Comparison of ENCODE assay signal across 8 mouse cellular contexts in genomic region chr7:79147931-79148653, GRCm38 (mm10). TPM values are rescaled to one million over a fixed set of nuclear protein-coding genes. Genes with fewer than 3 reads are reported as not detected.
DNase-seq lines count a peak whose midpoint lies in the region; ATAC-seq lines count a peak whose summit lies in the region.

No protein-coding gene starts in this region.

- peak; percentile 23; the same call in 1 of the 2 replicates for ATAC-seq in kidney, embryonic 15.5 days (replicated peaks; ENCODE audit: low FRiP score)
- ATAC-seq in embryonic facial prominence, embryonic 13.5 days (ENCODE audit: insufficient number of reproducible peaks, insufficient read depth, low FRiP score, low TSS enrichment, low read depth), result peak; percentile 2; the same call in 1 of the 2 replicates
- peak; percentile 6 for ATAC-seq in intestine, embryonic 15.5 days
- no peak for ATAC-seq in activated CD4-positive, CD25-positive, alpha-beta regulatory T cell, adult 4 months

- peaks cover 24% of the 10 kb centered on the region for H3K36me3 ChIP-seq in kidney, embryonic 15.5 days
- peaks cover 17% of the 10 kb centered on the region for H3K36me3 ChIP-seq in embryonic facial prominence, embryonic 13.5 days
- H3K36me3 ChIP-seq in intestine, embryonic 15.5 days, result no peaks in the 10 kb centered on the region

- H3K9me3 ChIP-seq in kidney, embryonic 15.5 days (replicated peaks), result no peaks in the 10 kb centered on the region
- H3K9me3 ChIP-seq in embryonic facial prominence, embryonic 13.5 days, result no peaks in the 10 kb centered on the region
- H3K9me3 ChIP-seq in intestine, embryonic 15.5 days, result no peaks in the 10 kb centered on the region

- H3K27me3 ChIP-seq in kidney, embryonic 15.5 days, result no peaks in the 10 kb centered on the region
- H3K27me3 ChIP-seq in embryonic facial prominence, embryonic 13.5 days, result no peaks in the 10 kb centered on the region
- H3K27me3 ChIP-seq in intestine, embryonic 15.5 days (replicated peaks), result no peaks in the 10 kb centered on the region

- peaks cover 27% of the 10 kb centered on the region for H3K4me1 ChIP-seq in kidney, embryonic 15.5 days
- peaks cover 18% of the 10 kb centered on the region for H3K4me1 ChIP-seq in embryonic facial prominence, embryonic 13.5 days
- H3K4me1 ChIP-seq in intestine, embryonic 15.5 days (replicated peaks), result peaks cover 15% of the 10 kb centered on the region

- peak overlapping the region; percentile 86 for H3K4me2 ChIP-seq in kidney, embryonic 15.5 days
- peak overlapping the region; percentile 86 for H3K4me2 ChIP-seq in embryonic facial prominence, embryonic 13.5 days
- H3K4me2 ChIP-seq in intestine, embryonic 15.5 days (replicated peaks), result peak overlapping the region; percentile 79

- H3K4me3 ChIP-seq in kidney, embryonic 15.5 days (replicated peaks), result peak overlapping the region; percentile 73
- H3K4me3 ChIP-seq in embryonic facial prominence, embryonic 13.5 days, result peak overlapping the region; percentile 74
- peak overlapping the region; percentile 66 for H3K4me3 ChIP-seq in intestine, embryonic 15.5 days (replicated peaks)

- DNase-seq in kidney, adult 8-10 months, result no peak
- DNase-seq in lung, postnatal 4 days, result peak; percentile 46 to 68
- no peak for DNase-seq in urinary bladder, adult 2 months (ENCODE audit: low spot score)
- no peak for DNase-seq in thymus, postnatal 10 days (ENCODE audit: low spot score in 2 of 2)

- H3K9ac ChIP-seq in kidney, embryonic 15.5 days, result peak overlapping the region; percentile 68
- peak overlapping the region; percentile 85 for H3K9ac ChIP-seq in embryonic facial prominence, embryonic 13.5 days
- peak overlapping the region; percentile 67 for H3K9ac ChIP-seq in intestine, embryonic 15.5 days

- H3K27ac ChIP-seq in kidney, embryonic 15.5 days, result peak overlapping the region; percentile 86
- peak overlapping the region; percentile 39; the same call in 1 of the 2 replicates for H3K27ac ChIP-seq in embryonic facial prominence, embryonic 13.5 days
- H3K27ac ChIP-seq in intestine, embryonic 15.5 days, result peak overlapping the region; percentile 73; the same call in 1 of the 2 replicates

- 1% methylated on average over 20 of the region's 20 CpGs for WGBS in kidney, embryonic 15.5 days
- 0% methylated on average over 20 of the region's 20 CpGs for WGBS in embryonic facial prominence, embryonic 13.5 days
- WGBS in intestine, embryonic 15.5 days, result 3% methylated on average over 20 of the region's 20 CpGs

RNA-seq across cellular contexts. Expression of gene Mfge8, which starts 0.8 kb away (rescaled TPM):
- polyA plus RNA-seq in kidney, embryonic 15.5 days (2015; fragmentation: Nextera tagmentation; extraction: Ambion mirVana), result 249 and 265 TPM in 2 replicates
- polyA plus RNA-seq in embryonic facial prominence, embryonic 13.5 days (2015; fragmentation: Nextera tagmentation; extraction: Ambion mirVana), result 145 and 152 TPM in 2 replicates
- 172 and 174 TPM in 2 replicates for polyA plus RNA-seq in intestine, embryonic 15.5 days (2015; fragmentation: Nextera tagmentation; extraction: Ambion mirVana)
- 10 to 100 TPM; 21.9 to 23.7 TPM for polyA plus RNA-seq in activated CD4-positive, CD25-positive, alpha-beta regulatory T cell, adult 4 months (2017; shearing (Covaris generic))
- 161 and 181 TPM in 2 replicates for polyA plus RNA-seq in urinary bladder, adult 2 months (2012; rRNA removed)

RNA-seq across cellular contexts. Expression of gene Hapln3, which starts 17.3 kb away (rescaled TPM):
- polyA plus RNA-seq in kidney, embryonic 15.5 days (2015; fragmentation: Nextera tagmentation; extraction: Ambion mirVana), result 5.2 and 5.5 TPM in 2 replicates
- 4.2 and 5.0 TPM in 2 replicates for polyA plus RNA-seq in embryonic facial prominence, embryonic 13.5 days (2015; fragmentation: Nextera tagmentation; extraction: Ambion mirVana)
- polyA plus RNA-seq in intestine, embryonic 15.5 days (2015; fragmentation: Nextera tagmentation; extraction: Ambion mirVana), result 2.1 and 2.6 TPM in 2 replicates
- under 1 TPM in 1 of 2 experiments, not detected in 1; 0.42 TPM for polyA plus RNA-seq in activated CD4-positive, CD25-positive, alpha-beta regulatory T cell, adult 4 months (2017; shearing (Covaris generic))
- 0.44 and 0.69 TPM in 2 replicates for polyA plus RNA-seq in urinary bladder, adult 2 months (2012; rRNA removed)

Comparison
In these comparisons a context has a peak if more than half of its experiments do, and no peak if none do; other contexts are left out.
1. DNase-seq: peak in lung, postnatal 4 days (2 of 2); none in kidney, adult 8-10 months (0 of 2), urinary bladder, adult 2 months (single experiment) and thymus, postnatal 10 days (0 of 2).
2. Peak in every context shown above with its lines, with median percentiles within 50 percentile points of each other: H3K27ac ChIP-seq, H3K4me2 ChIP-seq, H3K4me3 ChIP-seq and H3K9ac ChIP-seq.